Mouse (Mus musculus): ENCODE results near the gene Ankrd9. TPM values are rescaled to one million over a fixed set of nuclear protein-coding genes. Genes with fewer than 3 reads are reported as not detected.

The Ankrd9 gene
- polyA plus RNA-seq, 1 experiment from 2014 or later: 13.5 TPM

- Histone ChIP-seq H3K36me3 (no peaks in the 10 kb centered on the region), H3K27me3 (replicated peaks) (no peaks in the 10 kb centered on the region), H3K4me2 (no peak overlapping the region), H3K4me1 (peaks cover 48% of the 10 kb centered on the region), H3K27ac (replicated peaks) (0 out of 2 replicates have a peak overlapping the region, but pooled peaks have one; percentile 6), H3K9me3 (no peaks in the 10 kb centered on the region), H3K9ac (no peak overlapping the region), H3K4me3 (no peak overlapping the region)
- no peak for ATAC-seq (ENCODE audit: extremely low read depth, insufficient number of reproducible peaks, low FRiP score, low TSS enrichment)
- WGBS: 72% methylated on average over 6 of the region's 6 CpGs
Observed at GRCm38 (mm10) chr12:111005803-111006202, 27.0 kb upstream of the Ankrd9 start.

- 79% methylated on average over 9 of the region's 9 CpGs for WGBS
- Histone ChIP-seq H3K4me1 (peaks cover 37% of the 10 kb centered on the region), H3K27me3 (replicated peaks) (no peaks in the 10 kb centered on the region), H3K9me3 (no peaks in the 10 kb centered on the region), H3K4me3 (no peak overlapping the region), H3K36me3 (no peaks in the 10 kb centered on the region), H3K27ac (replicated peaks) (no peak overlapping the region), H3K9ac (no peak overlapping the region), H3K4me2 (no peak overlapping the region)
- no peak for ATAC-seq (ENCODE audit: extremely low read depth, insufficient number of reproducible peaks, low FRiP score, low TSS enrichment)
Observed at GRCm38 (mm10) chr12:111004142-111004541, 25.3 kb upstream of the Ankrd9 start.

DNA sequence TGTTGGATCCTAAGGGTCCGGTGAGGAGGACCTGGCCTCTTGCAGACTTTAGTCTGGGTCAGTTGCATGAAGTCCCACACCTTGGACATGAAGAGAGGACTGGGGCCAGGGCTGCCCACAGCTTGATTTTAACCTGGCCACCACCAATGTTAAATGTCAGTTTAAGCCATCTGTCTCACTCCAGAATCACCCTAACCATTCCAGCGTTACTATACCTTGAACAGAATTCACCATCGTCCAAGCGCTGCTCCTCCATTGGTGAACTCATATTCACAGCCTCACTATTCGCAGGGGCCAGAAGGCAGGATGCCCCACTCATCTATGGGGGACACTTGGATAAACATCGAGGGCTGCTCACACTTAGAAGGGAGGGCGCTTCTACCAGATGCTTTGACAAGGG lies 22.1 kb upstream of the Ankrd9 start:
- H3K9ac ChIP-seq: no peak overlapping the region
- WGBS: 85% methylated on average over 7 of the region's 7 CpGs
- 0 out of 2 replicates have a peak, but pooled peaks cover 6% of the 10 kb centered on the region for H3K9me3 ChIP-seq
- H3K27ac ChIP-seq (replicated peaks): no peak overlapping the region
- H3K36me3 ChIP-seq: no peaks in the 10 kb centered on the region
- H3K4me1 ChIP-seq: peaks cover 5% of the 10 kb centered on the region
- no peak overlapping the region for H3K4me2 ChIP-seq
- no peak for ATAC-seq (ENCODE audit: extremely low read depth, insufficient number of reproducible peaks, low FRiP score, low TSS enrichment)
- no peaks in the 10 kb centered on the region for H3K27me3 ChIP-seq (replicated peaks)
- H3K4me3 ChIP-seq: no peak overlapping the region

DNA sequence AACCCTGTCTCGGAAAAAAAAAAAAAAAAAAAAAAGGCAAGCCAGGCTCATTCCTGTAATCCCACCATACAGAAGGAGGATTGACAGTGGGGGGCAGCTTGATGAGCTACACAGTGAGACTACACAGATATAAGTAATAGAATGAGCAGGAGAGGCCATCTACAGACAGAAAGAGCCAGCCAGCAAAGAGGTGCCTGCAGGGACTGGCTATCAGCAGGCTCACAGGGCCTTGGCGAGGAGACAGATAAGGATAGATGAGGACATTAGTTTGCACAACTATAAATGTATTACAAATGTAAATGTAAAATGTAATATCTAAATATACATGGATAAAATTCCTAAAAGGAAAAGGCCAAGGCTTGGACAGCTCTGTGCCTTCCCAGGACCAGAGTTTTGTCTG lies 21.0 kb upstream of the Ankrd9 start:
- no peak for ATAC-seq (ENCODE audit: extremely low read depth, insufficient number of reproducible peaks, low FRiP score, low TSS enrichment)
- H3K4me3 ChIP-seq: no peak overlapping the region
- no peaks in the 10 kb centered on the region for H3K27me3 ChIP-seq (replicated peaks)
- 42% methylated on average over 2 of the region's 2 CpGs for WGBS
- H3K4me1 ChIP-seq: no peaks in the 10 kb centered on the region
- no peak overlapping the region for H3K27ac ChIP-seq (replicated peaks)
- H3K36me3 ChIP-seq: no peaks in the 10 kb centered on the region
- H3K9me3 ChIP-seq: 0 out of 2 replicates have a peak, but pooled peaks cover 6% of the 10 kb centered on the region
- H3K4me2 ChIP-seq: no peak overlapping the region
- no peak overlapping the region for H3K9ac ChIP-seq

- Histone ChIP-seq H3K27me3 (replicated peaks) (no peaks in the 10 kb centered on the region), H3K9ac (no peak overlapping the region), H3K4me1 (no peaks in the 10 kb centered on the region), H3K4me3 (no peak overlapping the region), H3K36me3 (no peaks in the 10 kb centered on the region), H3K9me3 (0 out of 2 replicates have a peak, but pooled peaks cover 6% of the 10 kb centered on the region), H3K27ac (replicated peaks) (no peak overlapping the region), H3K4me2 (no peak overlapping the region)
- no peak for ATAC-seq (ENCODE audit: extremely low read depth, insufficient number of reproducible peaks, low FRiP score, low TSS enrichment)
- 92% methylated on average over 11 of the region's 11 CpGs for WGBS
Observed at GRCm38 (mm10) chr12:110998092-110998491, 19.3 kb upstream of the Ankrd9 start.

DNA sequence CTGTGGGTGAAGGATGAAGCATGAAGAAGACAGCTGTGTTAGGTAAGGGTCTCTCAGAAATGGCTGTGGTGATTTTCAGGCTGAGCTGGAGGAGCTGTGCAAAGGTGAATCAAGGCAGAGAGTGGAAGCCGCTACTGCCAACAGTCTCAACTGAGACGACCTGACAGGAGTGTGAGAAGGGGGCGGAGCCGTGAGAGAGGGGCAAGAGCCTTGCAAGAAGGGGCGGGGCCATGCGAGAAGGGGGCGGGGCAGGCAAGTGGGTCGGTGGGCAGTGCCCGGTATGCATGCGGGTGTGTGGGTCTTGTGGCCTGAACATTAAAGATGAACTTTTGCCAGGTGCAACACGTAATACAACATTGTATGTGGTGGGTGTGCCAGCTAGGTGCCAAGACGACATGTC lies 15.8 kb upstream of the Ankrd9 start:
- no peaks in the 10 kb centered on the region for H3K36me3 ChIP-seq
- 32% methylated on average over 11 of the region's 12 CpGs for WGBS
- ATAC-seq (ENCODE audit: extremely low read depth, insufficient number of reproducible peaks, low FRiP score, low TSS enrichment): no peak
- H3K9ac ChIP-seq: no peak overlapping the region
- H3K4me3 ChIP-seq: no peak overlapping the region
- H3K9me3 ChIP-seq: 0 out of 2 replicates have a peak, but pooled peaks cover 6% of the 10 kb centered on the region
- H3K4me1 ChIP-seq: peaks cover 12% of the 10 kb centered on the region
- no peak overlapping the region for H3K27ac ChIP-seq (replicated peaks)
- no peaks in the 10 kb centered on the region for H3K27me3 ChIP-seq (replicated peaks)
- no peak overlapping the region for H3K4me2 ChIP-seq

DNA sequence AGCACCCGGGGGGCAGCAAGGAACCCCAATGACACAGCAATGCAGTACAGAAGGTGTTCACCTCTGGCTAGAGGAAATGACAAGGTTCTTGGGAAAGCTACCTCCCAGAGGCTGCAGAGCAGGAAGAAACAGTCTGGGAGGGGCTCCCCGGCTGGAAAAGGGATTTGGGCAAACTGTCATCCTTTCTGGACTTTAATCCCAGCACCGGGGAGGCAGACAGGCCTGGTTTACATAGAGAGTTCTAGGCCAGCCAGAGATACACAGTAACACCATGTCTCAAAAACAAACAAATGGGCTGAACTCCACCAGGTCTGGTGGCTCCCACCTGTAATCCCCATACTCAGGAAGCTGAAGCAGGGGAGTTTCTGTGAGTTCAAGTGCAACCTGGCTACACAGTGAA lies 14.4 kb upstream of the Ankrd9 start:
- 0 out of 2 replicates have a peak, but pooled peaks cover 5% of the 10 kb centered on the region for H3K9me3 ChIP-seq

GRCm38 (mm10) chr12:110992771-110993170 lies 13.9 kb upstream of the Ankrd9 start:
- ATAC-seq (ENCODE audit: extremely low read depth, insufficient number of reproducible peaks, low FRiP score, low TSS enrichment): no peak
- Histone ChIP-seq H3K27me3 (replicated peaks) (no peaks in the 10 kb centered on the region), H3K4me1 (peaks cover 12% of the 10 kb centered on the region), H3K27ac (replicated peaks) (no peak overlapping the region; the same call in 1 of the 2 replicates), H3K36me3 (no peaks in the 10 kb centered on the region), H3K9me3 (0 out of 2 replicates have a peak, but pooled peaks cover under 1% of the 10 kb centered on the region), H3K9ac (peak overlapping the region; percentile 79; the same call in 1 of the 2 replicates), H3K4me3 (peak overlapping the region; percentile 58), H3K4me2 (peak overlapping the region; percentile 72)
- 82% methylated on average over 12 of the region's 12 CpGs for WGBS

More for the DNA sequence above, 14.4 kb upstream of the Ankrd9 start:
- peaks cover 12% of the 10 kb centered on the region for H3K4me1 ChIP-seq
- no peaks in the 10 kb centered on the region for H3K36me3 ChIP-seq
- no peak overlapping the region for H3K4me2 ChIP-seq
- no peak overlapping the region for H3K4me3 ChIP-seq
- no peak overlapping the region for H3K9ac ChIP-seq
- no peak for ATAC-seq (ENCODE audit: extremely low read depth, insufficient number of reproducible peaks, low FRiP score, low TSS enrichment)
- no peak overlapping the region for H3K27ac ChIP-seq (replicated peaks)
- no peaks in the 10 kb centered on the region for H3K27me3 ChIP-seq (replicated peaks)
- WGBS: 79% methylated on average over 3 of the region's 3 CpGs

DNA sequence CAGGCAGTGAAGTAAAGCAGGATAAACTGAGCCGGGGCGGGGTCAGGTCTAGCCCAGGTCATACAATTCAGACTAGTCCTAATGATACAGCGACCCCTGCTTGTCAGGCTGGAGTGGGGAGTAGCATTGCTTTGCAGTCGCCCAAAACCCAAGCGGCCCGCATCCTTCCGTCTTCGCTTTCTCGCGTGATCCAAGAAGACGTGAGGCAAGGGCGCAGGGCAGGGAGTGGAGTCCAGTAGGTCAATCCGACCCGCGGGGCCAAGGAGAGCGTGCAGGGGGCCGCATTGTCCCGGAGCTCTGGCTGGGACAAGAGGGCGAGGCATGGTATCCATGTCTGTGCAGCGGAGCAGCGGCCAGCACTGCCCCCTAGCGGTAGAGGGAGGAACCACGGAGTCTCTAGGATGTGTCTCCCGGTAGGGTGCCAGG lies 13.3 kb upstream of the Ankrd9 start:
- Histone ChIP-seq H3K4me2 (peak overlapping the region; percentile 72), H3K9me3 (no peaks in the 10 kb centered on the region), H3K36me3 (no peaks in the 10 kb centered on the region), H3K27ac (replicated peaks) (peak overlapping the region; percentile 75), H3K9ac (peak overlapping the region; percentile 79), H3K27me3 (replicated peaks) (no peaks in the 10 kb centered on the region), H3K4me3 (peak overlapping the region; percentile 58), H3K4me1 (peaks cover 12% of the 10 kb centered on the region)
- WGBS: under 1% methylated on average over 24 of the region's 24 CpGs
- ATAC-seq (ENCODE audit: extremely low read depth, insufficient number of reproducible peaks, low FRiP score, low TSS enrichment): peak; percentile 79

DNA sequence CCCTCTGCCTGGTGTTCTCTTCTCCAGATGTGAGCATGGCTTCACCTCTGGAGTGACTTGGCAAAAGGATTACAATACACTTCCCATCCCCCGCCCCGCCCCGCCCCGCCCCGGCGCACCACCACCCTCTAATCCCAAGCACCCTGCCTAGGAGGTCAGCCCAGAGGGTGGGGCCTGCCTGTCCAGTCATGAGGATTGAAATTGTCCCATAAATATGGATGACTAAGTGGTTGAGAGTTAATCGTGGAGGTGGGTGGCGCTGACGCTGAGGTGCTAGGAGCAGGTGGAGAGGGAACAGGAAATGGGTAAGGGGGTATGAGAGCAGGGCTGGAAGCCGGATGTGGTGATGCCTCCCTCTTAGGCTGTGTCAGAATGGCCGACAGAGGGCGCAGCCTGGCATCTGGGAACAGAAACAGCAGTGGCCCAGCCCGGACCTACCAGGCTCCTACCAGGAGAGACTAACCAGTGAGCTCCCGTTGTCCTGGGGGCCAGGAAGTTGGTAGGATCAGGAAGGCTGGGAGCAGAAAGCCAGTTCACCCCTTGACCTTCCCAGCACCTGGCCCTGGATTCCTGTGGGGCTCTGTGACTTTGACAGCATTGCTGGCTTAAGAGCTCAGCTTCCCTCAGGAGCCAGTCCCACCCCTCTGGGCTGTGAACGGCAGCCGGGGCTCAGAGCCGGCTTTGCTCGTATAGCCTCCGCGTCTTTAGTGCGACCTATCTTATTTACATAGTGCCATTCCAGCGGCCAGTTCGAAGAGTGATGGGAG lies 12.7 kb upstream of the Ankrd9 start:
- 5% methylated on average over 23 of the region's 23 CpGs for WGBS

GRCm38 (mm10) chr12:110990500-110990899 lies 11.7 kb upstream of the Ankrd9 start:
- H3K9me3 ChIP-seq: no peaks in the 10 kb centered on the region
- no peak overlapping the region for H3K9ac ChIP-seq
- no peak overlapping the region for H3K4me3 ChIP-seq
- no peak for ATAC-seq (ENCODE audit: extremely low read depth, insufficient number of reproducible peaks, low FRiP score, low TSS enrichment)
- peaks cover 12% of the 10 kb centered on the region for H3K4me1 ChIP-seq
- H3K36me3 ChIP-seq: no peaks in the 10 kb centered on the region
- no peak overlapping the region for H3K27ac ChIP-seq (replicated peaks)
- no peak overlapping the region for H3K4me2 ChIP-seq
- H3K27me3 ChIP-seq (replicated peaks): no peaks in the 10 kb centered on the region
- 87% methylated on average over 7 of the region's 7 CpGs for WGBS

More for the DNA sequence above, 12.7 kb upstream of the Ankrd9 start:
- Histone ChIP-seq H3K9ac (peak overlapping the region; percentile 79), H3K4me1 (peaks cover 12% of the 10 kb centered on the region), H3K4me2 (peak overlapping the region; percentile 72), H3K27me3 (replicated peaks) (no peaks in the 10 kb centered on the region), H3K9me3 (no peaks in the 10 kb centered on the region), H3K27ac (replicated peaks) (peak overlapping the region; percentile 75), H3K36me3 (no peaks in the 10 kb centered on the region), H3K4me3 (peak overlapping the region; percentile 58)
- ATAC-seq (ENCODE audit: extremely low read depth, insufficient number of reproducible peaks, low FRiP score, low TSS enrichment): peak; percentile 84

- Histone ChIP-seq H3K4me3 (no peak overlapping the region), H3K4me2 (no peak overlapping the region), H3K9ac (no peak overlapping the region), H3K4me1 (peaks cover 12% of the 10 kb centered on the region), H3K9me3 (no peaks in the 10 kb centered on the region), H3K36me3 (no peaks in the 10 kb centered on the region), H3K27ac (replicated peaks) (no peak overlapping the region), H3K27me3 (replicated peaks) (no peaks in the 10 kb centered on the region)
- WGBS: 72% methylated on average over 3 of the region's 3 CpGs
- ATAC-seq (ENCODE audit: extremely low read depth, insufficient number of reproducible peaks, low FRiP score, low TSS enrichment): no peak
Observed at GRCm38 (mm10) chr12:110989409-110989808, 10.6 kb upstream of the Ankrd9 start.
